Mouse (Mus musculus): ENCODE measurements at regions not wholly inside any gene's neighbourhood (a gene's known extent, or its start where the extent isn't known, plus 50 kb on each side); places are given as distances from the start of the nearest gene placed in this dataset.
A peak's percentile ranks its signal among the peaks of the same experiment; 100 is the strongest.
"Not testable (repeated sequence)": the region's sequence is repeated elsewhere in the genome, so short reads cannot be mapped to it uniquely, and the experiment has no call there.

DNA sequence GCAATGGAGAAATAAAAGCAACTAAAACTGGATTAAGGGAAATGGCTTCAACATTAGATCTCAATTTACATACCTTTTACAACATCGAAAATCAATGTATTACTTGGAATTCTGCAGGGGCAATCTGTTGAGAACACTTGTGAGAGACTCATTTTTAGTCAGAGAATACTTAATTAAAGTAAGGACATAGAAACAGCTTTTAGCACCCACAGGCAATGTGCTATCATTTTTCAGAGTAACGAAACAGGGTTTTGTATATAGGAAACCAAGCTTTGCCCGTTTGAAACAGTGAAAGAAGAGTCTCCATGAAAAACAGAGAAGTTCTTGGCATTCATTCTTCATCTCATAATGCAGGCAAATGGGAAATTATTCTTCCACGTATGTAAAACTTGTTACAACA lies 196.4 kb downstream of the Tdrd3 start:
- no peak for DNase-seq

DNA sequence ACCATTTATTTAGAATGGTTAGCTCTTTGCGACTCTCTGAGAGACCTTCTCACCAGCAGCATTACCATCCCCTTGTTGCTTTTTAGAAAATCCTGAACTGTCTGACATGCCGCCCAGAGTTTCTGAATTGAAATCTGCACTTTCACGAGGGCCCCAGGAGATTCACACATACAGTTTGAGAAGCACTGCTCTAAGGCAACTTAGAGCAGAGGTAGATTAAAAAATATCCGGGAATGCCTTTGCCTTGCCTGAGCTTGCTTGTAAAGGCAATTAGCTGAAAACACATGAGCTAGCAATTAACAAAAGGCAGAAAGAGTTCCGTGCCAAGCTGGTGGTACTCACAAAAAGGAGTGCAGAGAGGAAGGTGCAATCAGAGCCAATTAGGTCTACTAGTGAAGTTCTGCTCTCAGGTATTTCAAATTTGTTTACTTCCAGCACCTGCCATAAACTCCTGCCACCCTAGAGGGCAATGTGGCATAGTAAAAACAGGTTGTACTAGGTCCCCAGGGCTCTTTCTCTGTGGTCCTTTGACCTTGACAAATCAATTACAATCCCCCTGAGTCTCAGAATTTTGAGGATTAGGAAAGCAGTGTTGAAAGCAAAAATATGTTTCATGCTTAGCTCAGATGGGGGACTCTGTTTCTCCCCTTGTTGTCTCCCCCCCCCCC lies 203.1 kb downstream of the Tdrd3 start:
- DNase-seq: peak; percentile 12

DNA sequence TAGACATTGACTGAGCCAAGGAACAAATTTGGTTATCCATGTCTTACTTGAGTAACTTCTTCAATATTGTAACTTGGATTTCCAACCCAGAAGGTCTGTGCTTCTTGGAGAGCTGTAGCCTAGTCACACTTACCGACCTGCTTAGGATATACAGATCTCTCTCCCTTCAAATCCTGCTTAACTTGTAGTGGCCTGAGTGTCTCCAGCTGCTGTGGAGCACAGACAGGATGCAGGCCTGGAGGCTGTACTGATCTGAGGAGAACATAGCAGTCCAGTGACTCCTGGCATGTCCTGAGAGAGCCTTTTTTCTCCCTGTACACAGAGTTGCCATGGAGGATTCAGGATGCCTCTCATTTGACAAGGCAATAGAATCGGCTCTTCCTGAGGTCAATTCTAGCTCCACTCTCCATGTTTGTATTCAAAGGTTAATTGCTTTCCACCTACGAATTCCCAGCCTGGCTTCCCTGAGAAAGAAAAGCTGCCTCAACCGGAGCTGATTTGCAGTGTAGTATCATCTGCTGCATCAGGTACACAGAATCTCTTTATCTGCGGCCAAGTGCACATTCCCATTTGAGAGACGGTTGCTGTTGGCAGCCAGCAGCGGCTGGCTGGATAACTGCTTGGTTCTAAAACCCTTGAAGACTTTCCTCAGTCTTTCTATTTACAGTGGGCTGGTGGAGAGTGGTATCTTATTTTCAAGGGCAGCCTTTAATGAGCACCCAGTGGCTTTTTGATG lies 214.8 kb downstream of the Tdrd3 start:
- no peak for DNase-seq

DNA sequence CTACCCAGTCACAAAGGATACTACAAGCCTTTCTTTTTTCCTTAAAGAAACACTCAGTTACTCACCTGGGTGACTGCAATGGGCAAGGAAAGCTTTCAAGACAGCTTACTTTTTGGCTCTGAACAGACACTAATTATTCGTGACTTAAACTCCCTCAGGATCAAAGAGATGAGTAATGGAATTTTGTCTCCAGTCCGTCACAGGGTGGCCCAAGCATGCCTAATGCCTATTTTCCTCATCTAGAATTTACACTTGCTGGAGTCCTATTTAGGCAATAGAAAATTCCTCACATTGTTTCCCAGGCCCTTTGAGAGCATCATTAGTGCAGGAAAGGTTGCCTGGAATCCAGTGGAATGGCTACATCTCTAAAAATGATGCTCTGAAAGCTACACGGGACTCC lies 218.2 kb downstream of the Tdrd3 start:
- peak; percentile 66 for DNase-seq

DNA sequence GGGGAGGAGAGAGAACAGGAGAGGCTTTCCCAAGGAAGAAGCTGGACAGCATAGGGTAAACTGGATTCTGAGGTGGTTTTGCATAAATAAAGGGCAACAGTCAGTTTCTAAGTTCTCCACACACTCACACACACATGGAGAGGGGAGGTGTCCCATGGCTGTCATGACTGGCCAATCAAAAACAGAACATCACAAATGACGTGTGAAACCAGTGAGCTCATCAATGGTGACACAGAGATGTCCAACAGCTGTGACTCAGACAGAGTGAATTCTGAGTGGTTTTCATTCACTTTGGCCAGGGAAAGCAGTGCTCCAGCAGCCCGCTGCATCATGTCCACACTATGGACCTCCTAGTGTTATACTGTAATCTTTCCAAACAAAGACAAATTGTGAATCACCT lies 220.7 kb downstream of the Tdrd3 start:
- no peak for DNase-seq

DNA sequence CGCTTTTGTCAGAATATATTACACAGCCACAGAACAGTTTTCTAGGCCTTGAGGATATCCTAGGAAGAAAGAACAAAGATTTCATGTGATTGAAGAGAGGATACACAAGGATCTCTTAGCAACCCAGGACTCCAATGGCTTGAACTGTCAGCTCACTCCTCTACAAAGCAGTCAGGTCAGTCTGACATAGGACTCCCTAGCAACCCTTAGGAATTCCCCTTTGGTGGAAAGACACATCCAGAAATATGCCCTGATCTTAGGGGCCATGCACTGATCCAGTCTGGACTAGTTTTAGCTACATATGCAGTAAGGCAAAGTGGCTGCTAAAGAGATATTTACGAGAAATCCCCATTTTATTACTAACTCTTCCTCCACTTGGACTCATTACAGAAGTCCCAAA lies 251.5 kb downstream of the Tdrd3 start:
- no peak for DNase-seq

DNA sequence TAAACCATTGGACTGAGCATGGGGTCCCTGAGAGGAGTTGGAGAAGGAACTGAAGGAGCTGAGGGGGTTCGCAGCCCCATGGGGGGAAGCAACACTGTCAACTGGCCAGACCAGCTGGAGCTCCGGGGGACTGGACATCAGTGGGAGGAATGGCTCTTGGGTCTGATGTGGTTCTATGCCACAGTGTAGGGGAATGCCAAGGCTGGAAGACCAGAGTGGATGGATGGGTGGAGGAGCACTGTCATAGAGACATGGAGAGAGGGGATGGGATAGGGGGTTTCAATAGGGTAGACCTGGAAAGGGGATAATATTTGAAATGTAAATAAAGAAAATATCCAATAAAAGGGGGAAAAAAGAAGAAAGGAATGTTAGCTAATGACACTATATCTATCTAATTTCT lies 253.1 kb downstream of the Tdrd3 start:
- DNase-seq: no peak

DNA sequence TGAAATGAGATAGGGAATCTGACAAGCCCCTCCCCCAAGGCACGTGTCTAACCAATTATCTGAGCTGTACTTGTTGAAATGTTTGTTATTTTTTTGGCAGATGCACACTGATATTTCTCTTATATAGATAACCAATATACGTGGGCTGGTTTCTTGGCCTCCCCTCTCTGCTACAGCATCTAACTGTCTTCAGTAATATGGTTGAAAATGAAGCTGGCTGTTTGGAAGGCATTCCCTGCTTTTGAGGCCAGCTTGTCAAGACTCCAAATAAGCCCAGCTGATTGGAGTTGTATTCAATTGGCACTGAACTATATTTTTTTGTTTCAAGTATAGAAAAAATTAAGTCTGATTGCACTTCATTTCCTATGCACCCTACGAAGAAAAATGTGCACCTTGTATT lies 264.3 kb downstream of the Tdrd3 start:
- DNase-seq: no peak

DNA sequence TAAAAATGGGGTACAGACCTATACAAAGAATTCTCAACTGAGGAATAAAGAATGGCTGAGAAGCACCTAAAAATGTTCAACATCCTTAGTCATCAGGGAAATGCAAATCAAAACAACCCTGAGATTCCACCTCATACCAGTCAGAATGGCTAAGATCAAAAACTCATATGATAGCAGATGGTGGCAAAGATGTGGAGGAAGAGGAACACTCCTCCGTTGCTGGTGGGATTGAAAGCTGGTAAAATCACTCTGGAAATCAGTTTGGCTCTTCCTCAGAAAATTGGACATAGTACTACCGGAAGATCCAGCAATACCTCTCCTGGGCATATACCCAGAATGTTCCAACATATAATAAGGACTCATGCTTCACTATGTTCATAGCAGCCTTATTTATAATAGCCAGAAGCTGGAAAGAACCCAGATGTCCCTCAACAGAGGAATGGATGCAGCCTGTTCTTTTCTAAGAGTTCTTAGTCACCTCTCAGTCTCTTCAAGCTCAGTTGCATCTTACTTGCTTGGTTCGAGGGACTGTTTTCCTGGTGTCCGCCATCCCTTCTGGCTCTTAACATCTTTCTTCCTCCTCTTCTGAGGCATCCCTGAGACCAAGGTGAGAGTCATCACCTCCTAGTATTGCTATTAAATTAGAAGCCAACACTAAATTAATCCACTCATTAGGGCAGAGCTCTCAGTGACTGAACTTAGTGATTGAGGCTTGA lies 266.8 kb downstream of the Tdrd3 start:
- not testable (repeated sequence) for DNase-seq

DNA sequence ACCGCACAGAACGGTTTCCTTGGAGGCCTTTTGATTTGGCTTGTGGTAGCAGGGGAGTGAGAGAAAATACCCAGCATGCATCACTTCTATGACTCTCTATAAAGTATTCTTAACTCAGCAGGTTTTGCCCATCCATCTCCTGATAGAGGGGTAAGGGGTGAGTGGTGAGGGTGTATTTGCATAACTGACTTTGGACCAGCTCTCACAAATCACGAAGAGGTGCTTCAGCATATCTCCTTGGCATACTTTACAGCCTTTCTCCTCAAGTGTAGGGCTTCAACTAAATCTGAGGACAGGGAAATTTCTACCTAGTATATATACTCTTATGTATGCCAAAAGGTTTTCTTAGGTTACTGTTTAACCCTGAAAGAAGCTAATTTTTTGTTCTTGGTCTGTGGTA lies 273.4 kb downstream of the Tdrd3 start:
- no peak for DNase-seq

DNA sequence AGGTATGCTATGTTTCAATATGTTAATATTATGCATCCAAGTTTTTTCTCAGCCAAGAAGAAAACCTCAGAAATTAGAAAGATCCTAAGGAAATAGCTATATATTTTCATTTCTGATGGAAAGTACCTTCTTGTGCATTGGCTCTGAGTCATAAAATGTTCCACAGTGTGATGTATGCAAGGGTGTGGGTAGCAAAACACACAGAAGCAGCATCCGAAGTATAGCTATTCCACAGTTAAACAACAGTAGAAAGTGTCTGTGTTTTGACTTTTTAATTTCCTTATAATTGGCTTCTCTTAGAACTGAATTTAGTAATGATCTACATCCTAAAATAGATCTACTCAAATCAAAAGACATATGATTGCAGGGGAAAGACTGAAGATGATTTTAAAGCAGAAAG lies 320.0 kb downstream of the Tdrd3 start:
- no peak for DNase-seq

DNA sequence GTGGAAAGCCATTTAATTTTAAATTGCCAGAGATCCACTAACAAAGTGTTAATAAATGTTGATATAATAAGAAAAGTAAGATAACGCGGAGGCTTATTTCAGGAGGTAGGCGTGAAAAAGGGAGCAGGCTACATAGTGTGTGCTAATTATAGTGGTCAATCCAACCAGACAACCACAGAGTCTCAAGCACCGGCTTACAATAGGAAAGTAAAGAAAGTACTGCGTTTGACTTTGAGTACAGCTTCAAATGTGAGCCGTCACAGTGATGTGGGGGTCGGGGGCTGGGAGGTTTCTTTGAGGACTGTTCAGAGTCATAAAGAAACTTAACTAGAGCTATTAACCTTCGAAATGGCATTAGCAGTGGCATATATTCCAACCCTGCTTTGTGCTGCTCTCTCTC lies 329.1 kb downstream of the Tdrd3 start:
- DNase-seq: no peak

DNA sequence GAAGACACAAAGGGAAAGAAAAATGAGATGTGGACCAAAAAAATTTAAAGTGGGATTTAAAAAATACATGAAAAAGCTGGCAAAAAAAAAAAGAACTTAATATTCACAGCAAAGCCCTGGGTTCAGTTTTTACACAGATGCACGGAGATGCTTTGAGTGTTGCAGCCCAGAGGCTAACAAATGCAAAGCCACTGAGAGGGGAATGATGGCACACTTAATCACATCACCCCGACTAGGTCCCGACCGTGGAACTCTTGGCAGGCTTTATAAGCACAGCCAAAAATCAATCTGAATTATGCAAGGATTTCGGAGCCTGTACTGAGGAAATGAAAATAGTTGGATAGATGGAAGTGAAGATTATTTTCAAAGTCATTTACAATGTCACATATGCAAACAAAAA lies 329.6 kb downstream of the Tdrd3 start:
- DNase-seq: no peak

DNA sequence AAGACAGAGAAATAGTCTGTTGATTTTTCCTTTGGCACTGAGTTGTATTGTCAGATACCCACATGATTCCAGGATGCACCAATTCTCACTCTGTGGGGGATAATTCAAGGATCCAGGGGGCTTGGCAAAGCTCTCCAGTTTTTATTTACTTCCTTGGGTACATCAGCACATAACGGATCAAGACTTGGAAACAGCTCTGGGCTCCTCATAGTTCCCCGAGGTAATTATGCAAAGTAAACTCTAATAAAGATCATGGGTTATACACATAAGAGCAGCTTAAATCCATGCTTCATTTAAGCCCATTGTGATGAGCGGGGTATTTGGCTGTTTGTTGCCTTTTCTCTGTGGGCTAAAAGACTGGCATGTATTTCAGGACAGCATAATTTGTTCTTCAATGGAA lies 332.6 kb downstream of the Tdrd3 start:
- DNase-seq: no peak

DNA sequence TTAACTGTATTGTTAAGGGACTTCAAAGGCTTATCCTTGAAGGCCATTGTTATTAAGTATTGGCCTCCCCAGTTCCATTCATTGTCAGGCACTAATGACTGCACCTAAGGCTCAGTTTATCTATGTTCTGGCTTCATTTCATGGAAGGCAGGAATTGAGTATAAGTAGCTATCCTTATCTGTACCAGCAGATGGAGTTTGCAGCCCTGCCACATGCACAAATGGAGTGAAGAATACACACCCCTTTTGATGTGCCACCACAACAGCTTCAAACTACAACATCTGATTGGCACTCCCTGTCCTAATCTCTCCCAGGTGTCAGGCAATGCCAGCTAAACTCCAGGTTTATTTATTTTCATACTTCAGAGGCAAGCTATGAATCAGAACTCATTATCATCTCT lies 333.3 kb downstream of the Tdrd3 start:
- DNase-seq: no peak

DNA sequence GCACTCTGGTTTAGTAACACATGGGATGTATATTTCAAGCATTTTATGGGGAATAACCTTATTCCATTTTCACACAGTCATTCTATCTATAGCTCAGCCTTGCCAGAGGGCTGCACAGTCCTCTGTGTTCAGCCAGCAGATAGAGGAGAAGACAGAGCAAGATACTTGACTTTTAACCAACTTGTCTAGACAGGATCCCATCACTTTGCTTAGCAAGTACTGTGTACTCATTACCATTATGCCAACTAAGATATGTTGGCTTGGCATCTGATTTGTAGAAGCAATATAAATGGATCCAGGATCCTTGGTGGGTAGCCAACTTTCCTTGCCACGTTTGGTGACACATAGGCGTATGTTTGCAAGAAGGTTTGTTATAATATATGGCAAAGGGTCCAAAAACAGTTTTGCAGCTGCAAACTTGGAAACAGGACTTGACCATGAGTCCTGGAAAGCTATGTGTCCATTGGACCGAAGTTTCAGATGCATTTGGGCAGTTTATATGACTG lies 334.3 kb downstream of the Tdrd3 start:
- DNase-seq: no peak

DNA sequence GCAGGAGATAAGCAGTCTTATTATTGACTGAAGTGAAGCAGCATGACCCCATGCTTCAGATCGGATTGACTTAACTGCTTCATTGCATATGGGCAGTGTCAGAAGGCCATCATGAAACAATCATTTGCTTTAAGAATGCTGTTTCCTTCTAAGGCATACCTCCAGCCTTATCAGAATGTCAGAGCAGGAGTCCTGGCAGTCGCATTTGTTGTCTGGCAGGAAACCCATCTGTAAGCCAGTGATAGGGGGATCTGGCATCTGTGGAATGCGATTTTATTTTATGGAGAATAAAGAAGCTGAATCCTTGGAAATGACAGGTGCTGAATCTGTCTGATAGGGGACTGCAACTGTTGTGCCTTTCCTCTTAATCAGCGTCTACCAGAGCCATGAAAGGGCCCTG lies 338.3 kb downstream of the Tdrd3 start:
- DNase-seq: no peak

DNA sequence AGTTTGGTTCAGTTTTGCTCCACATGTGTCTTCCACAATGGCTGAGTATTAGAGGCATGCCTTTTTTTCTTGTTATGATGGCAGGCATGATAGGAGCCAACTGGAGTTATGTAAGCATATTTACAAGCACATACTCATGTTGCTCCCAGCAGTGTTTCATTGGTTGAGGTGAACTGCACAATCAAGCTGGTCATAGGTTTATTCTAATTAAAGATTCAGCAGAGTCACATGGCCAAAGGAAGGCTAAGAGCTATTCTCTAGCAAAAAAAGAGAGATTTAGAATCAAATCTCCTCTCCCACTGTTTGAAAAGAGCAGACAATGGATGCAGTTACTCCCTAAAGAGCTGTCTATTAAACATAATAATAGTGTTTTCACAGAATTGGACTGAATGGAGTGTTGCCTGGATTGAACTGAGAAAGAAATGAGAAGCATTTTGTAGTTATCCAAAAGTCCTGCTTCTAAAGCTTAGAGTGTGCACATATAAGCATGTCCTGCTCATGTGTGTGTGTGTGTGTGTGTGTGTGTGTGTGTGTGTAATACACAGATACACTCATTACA lies 359.0 kb downstream of the Tdrd3 start:
- DNase-seq: no peak

DNA sequence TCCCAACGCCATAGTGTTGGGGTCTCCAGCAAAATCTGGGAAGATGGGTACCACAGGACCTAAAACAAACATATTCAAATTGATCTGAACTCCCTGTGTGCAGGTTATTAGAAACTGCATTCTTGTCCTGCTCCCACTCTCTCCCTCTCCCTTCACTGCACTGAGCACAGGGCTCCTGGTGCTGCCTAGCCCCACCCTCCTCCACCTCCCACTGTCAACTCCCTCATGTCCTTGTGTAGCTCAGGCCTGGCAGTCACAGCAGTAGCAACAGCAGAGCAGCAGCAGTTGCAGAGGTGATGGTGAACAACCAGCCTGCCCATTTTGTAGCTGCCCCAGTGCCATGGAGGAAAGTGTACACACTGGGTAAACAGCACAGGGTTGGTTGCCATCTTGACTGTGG lies 383.4 kb downstream of the Tdrd3 start:
- no peak for DNase-seq

DNA sequence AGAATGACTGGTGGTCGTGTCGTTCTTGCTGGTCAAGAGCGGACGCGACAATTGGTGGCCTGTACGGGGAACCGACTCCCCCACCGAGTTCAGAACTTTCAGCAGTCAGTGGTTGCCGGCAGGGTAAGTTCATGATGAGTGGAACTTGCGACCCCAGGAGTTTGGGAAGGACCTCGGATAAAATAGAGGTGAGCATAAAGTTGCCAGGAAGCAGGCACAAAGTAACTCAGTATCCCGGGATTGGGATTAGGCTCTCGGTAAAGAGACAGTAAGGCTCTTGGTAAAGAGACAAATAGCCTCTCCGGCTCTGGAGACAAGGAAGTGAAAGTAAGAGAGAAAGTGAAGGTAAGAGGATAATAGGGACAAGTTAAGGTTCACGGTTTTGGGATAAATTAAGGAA lies 393.2 kb downstream of the Tdrd3 start:
- not testable (repeated sequence) for DNase-seq

DNA sequence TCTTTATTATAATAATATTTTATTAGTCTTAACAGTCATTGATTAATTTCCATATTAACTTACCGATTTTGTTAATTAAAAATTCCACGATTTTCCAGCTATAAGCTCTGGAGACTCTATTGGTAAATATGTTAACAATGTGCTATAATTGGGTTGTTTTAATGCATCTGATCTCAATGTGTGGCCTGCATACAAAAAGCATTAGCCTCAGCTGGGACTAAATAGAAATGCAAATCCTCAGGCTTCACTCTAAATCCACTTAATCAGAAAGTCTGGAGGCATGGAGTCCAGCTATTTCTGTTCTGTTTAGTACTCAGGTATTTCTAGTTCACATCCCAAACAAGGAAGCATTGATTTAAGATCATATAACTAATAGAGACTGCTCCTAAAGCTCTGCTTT lies 427.7 kb downstream of the Tdrd3 start:
- DNase-seq: no peak

DNA sequence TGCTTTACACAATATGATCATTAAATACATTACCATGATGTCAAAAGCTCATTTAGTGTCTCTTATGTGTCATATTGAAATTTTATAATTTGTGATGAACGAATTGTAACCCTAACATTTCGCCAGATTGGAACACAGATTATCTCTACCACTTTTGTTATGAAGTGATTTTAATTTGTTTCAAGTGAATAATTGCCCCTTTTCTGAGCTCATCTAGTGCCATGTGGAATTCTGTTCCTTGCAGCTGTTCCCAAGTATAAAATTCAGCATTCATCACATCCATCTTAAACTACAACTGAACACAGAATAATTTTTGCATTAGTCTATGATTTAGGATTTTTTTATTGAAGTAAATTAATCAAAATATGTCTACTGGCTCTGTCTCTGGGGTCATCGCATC lies 445.0 kb downstream of the Tdrd3 start:
- no peak for DNase-seq

DNA sequence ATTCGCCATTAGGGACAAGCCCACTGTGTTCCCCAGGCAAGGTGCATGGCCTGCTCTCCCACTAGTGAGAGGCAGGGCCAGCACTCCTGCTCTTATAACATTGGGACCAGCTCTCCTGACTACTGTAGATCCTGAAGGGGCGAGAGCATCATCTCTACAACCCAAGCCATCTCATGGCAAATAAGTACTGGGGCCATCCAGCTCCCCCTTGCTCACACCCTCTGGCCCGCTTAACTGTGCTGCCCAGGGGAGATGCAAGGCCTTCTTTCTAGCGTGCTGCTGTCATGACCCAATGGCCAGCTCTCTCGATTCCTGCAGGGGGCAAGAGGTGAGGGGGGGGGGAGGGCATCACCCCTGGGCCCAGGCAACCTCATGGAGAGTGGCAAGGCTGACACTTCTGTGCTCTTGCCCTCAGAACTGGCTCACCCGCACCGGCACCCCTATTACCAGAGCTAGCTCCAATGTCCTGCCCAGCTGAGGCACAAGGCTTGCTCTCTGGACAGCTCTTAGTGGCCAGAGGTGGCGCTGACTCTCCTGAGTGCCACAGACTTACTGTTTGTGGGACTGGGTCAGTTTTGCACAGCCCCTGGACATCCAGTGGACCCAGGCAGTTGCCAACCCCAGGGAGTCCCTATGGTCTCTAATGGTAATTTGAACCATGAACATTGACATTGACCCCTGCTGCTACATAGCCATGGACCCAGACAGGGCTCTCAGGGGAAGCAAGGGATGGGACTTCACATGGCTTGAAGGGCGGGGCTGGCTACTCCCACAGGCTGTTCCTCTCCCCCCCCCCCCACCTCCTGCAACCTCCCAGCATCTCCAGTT lies 448.2 kb downstream of the Tdrd3 start:
- no peak for DNase-seq
